Mouse (Mus musculus) embryonic fibroblast, embryonic 13.5 days (primary cell): ENCODE data around the gene Rpl37a. TPM values are rescaled to one million over a fixed set of nuclear protein-coding genes. Genes with fewer than 3 reads are reported as not detected.
A peak's percentile ranks its signal among the peaks of the same experiment; 100 is the strongest.

Experiments
- H3K27ac ChIP-seq: 2 replicates; pipeline ENCODE4 v1.5.1; 2012; ENCODE audit warnings: low read length, control low read depth, inconsistent platforms; ENCODE audit not compliant: insufficient read depth
- H3K4me1 ChIP-seq: 2 replicates; pipeline ENCODE4 v1.6.1; 2011; ENCODE audit warnings: low read length; ENCODE audit not compliant: control insufficient read depth, insufficient read depth
- H3K4me3 ChIP-seq: 2 replicates; pipeline ENCODE4 v1.5.1; 2011; ENCODE audit warnings: mild to moderate bottlenecking, control low read depth, low read length; ENCODE audit not compliant: insufficient read depth
- CTCF ChIP-seq: IDR thresholded peaks from 2 replicates; pipeline ENCODE4 v1.5.1; 2011; ENCODE audit warnings: mild to moderate bottlenecking, control low read depth, low read length, moderate library complexity, borderline replicate concordance; ENCODE audit not compliant: insufficient read depth
- POLR2A ChIP-seq: IDR thresholded peaks from 2 replicates; pipeline ENCODE4 v1.6.1; 2011; ENCODE audit warnings: low read depth, mild to moderate bottlenecking, control low read depth, low read length, moderate library complexity
- polyA plus RNA-seq: library from polyadenylated mRNA; stranded (reverse); fragments of >200 nt; gene quantifications from 2 replicates; pipeline ENCODE4 v1.2.4, GENCODE M21; 2011; ENCODE audit warnings: low read depth; ENCODE audit not compliant: missing spikeins, insufficient read length

Rpl37a gene
- polyA plus RNA-seq, 1 experiment = 1,004 TPM

DNA sequence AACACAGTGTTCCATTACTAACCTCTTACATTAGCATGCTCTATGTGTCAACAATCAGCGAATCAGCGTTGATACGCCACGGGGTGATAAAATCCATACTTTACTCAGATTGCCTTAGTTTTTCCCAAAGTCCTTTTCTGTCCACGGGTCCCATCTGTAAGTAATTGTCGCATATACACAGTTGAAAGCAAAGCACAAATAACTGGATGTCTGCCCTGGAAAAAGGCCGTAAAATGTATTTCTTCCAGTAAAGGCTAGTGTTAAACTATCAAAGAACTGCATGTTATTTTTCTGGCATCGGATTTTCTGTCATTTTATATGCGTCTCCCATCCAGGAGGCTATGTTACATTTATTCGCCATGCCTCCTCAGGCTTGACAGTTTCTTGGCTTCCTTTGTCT, 19.0 kb downstream of the Rpl37a start:
- Histone ChIP-seq H3K4me3 (no peak overlapping the region), H3K4me1 (no peaks in the 10 kb centered on the region), H3K27ac (peak overlapping the region; percentile 67; the same call in 1 of the 2 replicates)
- TF ChIP-seq CTCF (no peak), POLR2A (no peak)

DNA sequence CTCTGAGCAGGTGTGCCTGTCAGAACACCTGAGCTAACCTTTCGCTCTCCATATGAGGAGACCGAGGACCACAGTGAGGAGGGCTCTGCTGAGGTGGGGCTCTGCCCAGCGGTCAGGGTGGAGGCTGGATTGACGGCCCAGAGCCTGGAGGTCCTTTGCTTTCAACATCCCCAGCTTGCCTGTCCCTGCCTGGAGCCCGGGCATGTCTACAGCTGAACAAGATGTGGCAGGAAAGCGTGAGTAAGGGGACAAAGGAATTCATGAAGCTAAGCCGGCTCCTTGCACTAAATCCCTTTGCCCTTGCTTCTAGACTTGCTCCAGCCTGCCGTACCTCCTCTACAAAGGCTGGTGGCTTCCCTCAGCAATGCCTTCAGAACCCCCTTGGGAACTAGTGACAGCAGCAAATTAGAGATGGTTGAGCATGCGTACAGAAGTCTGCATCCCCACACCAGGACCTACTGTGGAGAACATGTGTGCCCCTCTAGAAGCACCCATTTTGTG, 22.2 kb downstream of the Rpl37a start:
- Histone ChIP-seq H3K27ac (no peak overlapping the region), H3K4me3 (no peak overlapping the region), H3K4me1 (peaks cover 7% of the 10 kb centered on the region; the same call in 1 of the 2 replicates)
- TF ChIP-seq POLR2A (no peak), CTCF (no peak)

DNA sequence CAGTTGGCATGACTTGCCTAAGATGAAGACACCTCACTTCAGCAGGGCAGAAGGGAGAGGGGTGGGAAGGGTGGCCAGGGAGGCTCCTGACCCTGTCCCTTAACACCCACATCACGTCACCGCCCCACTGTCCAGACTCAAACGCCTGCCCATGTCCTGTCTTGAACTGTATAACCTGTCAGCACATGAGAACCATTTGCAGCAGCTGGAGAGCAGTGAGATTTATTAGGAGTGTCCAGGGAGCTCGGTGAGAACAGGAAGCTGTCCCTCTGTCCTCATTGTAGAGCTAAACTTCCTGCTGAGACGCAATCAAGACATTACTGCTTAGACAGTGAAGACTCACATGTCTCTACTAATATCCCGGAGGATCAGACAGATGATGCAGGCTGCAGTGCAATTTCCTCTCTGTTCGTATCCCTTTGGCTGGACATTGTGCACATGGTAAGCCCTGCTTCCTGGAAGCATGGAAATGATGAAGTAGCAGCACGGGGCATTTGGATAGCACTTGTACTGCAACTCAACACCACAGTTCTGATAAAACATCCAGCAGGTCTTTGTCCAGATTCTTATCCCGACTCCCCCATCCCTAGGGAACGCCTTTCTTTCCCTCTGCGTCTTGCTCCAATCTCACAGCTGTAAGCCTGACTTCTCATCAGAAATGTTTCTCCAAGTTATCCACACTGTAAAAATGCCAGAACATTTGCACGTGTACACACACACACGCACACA, 25.5 kb downstream of the Rpl37a start:
- Histone ChIP-seq H3K27ac (no peak overlapping the region), H3K4me3 (no peak overlapping the region), H3K4me1 (peaks cover 7% of the 10 kb centered on the region; the same call in 1 of the 2 replicates)
- no peak for TF ChIP-seq POLR2A
- TF ChIP-seq CTCF = no peak

DNA sequence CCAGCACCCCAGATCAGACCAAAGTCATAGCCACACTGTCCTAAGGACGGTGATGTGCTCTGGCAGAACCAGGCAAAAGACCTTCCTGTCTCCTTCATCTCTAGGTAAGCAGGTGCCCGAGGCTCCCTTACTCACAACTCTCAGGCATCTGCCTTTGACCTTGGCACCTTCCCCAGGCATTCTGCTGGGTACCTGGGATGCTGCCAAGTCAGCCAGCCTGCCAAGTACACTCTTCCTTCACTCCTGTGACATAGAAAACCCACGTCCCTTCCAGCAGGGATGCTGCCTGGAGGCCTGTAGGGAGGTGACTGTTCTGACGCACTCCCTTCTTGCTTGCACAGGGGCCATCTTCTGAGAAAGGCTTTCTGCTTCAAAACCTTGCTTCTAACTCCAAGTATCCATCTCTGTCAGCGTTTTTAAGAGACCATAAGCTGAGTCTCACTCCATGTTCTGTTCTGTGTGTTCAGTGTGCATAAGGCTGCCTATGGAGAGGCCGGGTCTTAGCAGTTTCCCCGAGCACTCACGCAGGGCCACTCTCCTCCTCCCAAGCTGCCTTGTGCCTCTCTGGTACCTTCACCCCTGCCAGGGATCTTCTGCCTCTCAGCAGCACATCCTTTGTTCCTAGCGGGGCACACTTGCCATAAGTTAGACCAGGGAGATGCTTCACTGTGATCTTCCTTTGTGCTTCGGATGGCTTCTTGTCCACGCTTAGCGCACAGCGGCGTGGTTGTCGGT, 28.0 kb downstream of the Rpl37a start:
- H3K27ac ChIP-seq = no peak overlapping the region
- TF ChIP-seq POLR2A (no peak), CTCF (no peak)
- peaks cover 7% of the 10 kb centered on the region; the same call in 1 of the 2 replicates for H3K4me1 ChIP-seq
- H3K4me3 ChIP-seq = no peak overlapping the region

DNA sequence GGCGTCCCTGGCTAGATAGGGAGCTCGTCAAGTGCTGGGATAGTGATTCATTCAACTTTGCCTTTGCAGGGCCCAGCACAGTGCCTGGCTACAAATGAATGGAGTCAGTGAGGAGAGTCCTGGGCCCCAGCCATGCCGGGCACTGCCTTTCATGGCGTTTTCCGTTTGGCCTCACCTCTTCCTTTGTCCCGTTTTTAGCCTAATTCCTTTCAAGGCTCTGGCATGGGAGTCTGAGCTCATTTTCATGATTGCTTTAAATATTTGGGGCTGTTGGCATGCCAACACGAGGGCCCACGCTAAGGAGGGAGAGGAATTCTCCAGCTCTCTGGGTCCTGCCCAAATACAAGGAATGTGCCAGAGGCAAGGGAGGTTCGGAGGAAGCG, 28.6 kb downstream of the Rpl37a start:
- H3K4me1 ChIP-seq = peaks cover 7% of the 10 kb centered on the region; the same call in 1 of the 2 replicates
- no peak overlapping the region for H3K4me3 ChIP-seq
- TF ChIP-seq POLR2A (no peak), CTCF (no peak)
- H3K27ac ChIP-seq = no peak overlapping the region

DNA sequence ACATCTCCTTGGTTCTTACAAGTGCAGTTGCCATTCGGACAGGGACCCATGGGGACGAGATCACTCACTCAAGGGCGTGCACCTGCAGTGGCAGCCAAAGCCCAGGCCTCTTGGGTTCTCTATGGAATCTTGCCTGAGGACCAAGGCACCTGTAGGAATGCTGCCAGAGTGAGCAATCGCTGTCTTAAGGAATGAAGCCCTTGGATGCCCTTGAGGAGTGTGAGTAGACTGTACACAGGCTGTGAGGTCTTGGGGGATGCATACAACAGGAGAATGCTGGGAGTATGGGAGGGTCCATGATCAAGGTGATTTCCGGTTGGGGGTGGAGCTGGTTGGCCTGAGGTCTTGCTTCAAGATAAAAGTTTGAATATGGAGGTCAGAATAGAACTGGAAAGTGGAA, 30.3 kb downstream of the Rpl37a start:
- Histone ChIP-seq H3K4me3 (no peak overlapping the region), H3K4me1 (peaks cover 7% of the 10 kb centered on the region; the same call in 1 of the 2 replicates), H3K27ac (no peak overlapping the region)
- TF ChIP-seq POLR2A = no peak
- TF ChIP-seq CTCF = no peak

DNA sequence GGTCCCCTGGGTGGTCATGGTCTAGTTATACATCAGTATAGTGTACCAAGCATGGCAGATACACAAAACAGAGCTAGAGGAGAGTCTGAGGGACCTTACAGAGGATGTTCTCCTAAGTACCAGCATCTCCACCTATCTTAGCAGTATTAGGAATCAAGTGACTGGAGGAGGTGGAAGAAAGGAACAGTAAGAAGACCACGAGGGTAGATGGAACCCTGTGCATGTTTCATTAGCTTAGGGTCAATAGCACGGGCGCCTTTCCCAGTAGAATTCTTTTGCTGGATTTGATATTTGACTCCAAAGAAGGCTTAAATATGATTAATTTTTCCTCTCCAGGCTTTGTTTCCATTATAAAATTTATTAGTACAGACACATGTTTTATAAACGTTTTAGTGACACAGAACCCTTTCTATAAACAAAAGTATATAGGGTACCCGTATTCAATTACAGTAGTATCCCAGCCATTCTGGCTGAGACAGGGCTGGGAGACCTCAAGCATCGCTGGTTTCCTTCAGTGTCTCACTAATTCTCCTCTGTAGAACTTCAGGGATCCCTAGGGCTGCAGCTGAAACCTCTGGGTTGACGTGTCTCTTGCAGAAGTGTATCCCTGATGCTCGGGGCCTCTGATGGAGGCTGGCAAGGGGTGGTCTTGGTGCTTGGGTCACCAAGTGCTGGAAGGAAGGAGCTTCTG, 33.9 kb downstream of the Rpl37a start:
- H3K27ac ChIP-seq = peak overlapping the region; percentile 78
- TF ChIP-seq POLR2A (no peak), CTCF (no peak)
- no peak overlapping the region for H3K4me3 ChIP-seq
- no peaks in the 10 kb centered on the region for H3K4me1 ChIP-seq

DNA sequence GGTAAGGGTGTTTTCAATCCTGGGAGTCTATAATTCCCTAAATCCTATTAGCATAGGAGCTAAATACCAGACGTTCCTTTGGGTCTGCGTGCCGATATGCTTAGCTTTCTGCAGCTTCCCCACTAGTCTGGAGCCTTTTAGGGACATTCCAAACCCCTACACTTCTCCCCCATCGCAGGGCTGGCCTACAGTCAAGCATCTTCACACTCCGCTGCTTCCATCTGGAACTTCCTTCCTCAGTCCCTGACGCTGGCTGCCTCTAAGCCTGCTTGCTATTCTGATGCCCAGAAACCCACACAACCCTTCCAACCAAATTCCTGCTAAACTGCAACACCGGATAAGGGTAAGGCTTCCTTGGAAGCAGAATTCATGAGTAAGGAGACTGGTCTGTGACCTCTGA, 35.3 kb downstream of the Rpl37a start:
- peak overlapping the region; percentile 92 for H3K27ac ChIP-seq

DNA sequence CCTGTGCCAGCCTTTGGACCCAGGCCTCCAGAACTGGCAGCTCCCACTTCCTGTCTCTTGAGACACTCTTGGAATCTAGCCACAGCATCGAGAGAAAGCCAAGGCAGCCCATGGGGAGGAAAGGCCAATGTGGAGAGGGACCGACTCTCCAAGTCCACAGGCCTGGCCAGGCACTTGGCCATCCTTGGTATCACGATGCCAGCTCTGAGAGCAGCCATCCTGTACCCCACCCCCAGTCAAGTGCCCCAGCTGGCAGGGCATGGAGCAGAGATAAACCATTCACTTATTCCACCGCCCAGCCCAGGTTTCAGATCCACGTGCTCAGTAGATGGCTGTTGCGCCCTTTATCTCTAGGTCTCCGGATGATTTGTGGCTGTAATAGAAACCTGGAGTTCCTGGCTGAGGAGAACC, 40.3 kb downstream of the Rpl37a start:
- Histone ChIP-seq H3K4me1 (0 out of 2 replicates have a peak, but pooled peaks cover 8% of the 10 kb centered on the region), H3K4me3 (no peak overlapping the region), H3K27ac (no peak overlapping the region)
- TF ChIP-seq POLR2A = no peak
- no peak for TF ChIP-seq CTCF

More for the DNA sequence above, 35.3 kb downstream of the Rpl37a start:
- no peak for TF ChIP-seq CTCF
- TF ChIP-seq POLR2A = no peak
- H3K4me1 ChIP-seq = no peaks in the 10 kb centered on the region
- H3K4me3 ChIP-seq = no peak overlapping the region
